Mouse (Mus musculus): ENCODE data around the gene Olfr777. TPM values are rescaled to one million over a fixed set of nuclear protein-coding genes. Genes with fewer than 3 reads are reported as not detected.
"Not testable (repeated sequence)": the region's sequence is repeated elsewhere in the genome, so short reads cannot be mapped to it uniquely, and the experiment has no call there.

Olfr777 gene
- not detected in 2 replicates for polyA plus RNA-seq (2012; rRNA removed)

GRCm38 (mm10) chr10:129271081-129271535 lies at the start of gene Olfr777:
Gene Olfr777, minus strand, starts transcription at chr10:129271485.
- Histone ChIP-seq H3K4me1 (ENCODE audit: control insufficient read depth, insufficient read depth, low read length) (no peaks in the 10 kb centered on the region), H3K4me3 (replicated peaks; ENCODE audit: extremely low read depth, low read depth, low read length) (no peak within 1 kb of the TSS)
- no peak for DNase-seq
- 84% methylated on average over 2 of the region's 2 CpGs for WGBS
- TF ChIP-seq CTCF (IDR thresholded peaks at IDR 0.05; ENCODE audit: insufficient read depth, low read length) (no peak), POLR2A (IDR thresholded peaks at IDR 0.05; ENCODE audit: borderline replicate concordance, extremely low read depth, low read depth, low read length) (no peak)

- DNase-seq, result no peak
- no peaks in the 10 kb centered on the region for H3K4me1 ChIP-seq (ENCODE audit: control insufficient read depth, insufficient read depth, low read length)
- TF ChIP-seq CTCF (IDR thresholded peaks at IDR 0.05; ENCODE audit: insufficient read depth, low read length), result no peak
- no peak for TF ChIP-seq POLR2A (IDR thresholded peaks at IDR 0.05; ENCODE audit: borderline replicate concordance, extremely low read depth, low read depth, low read length)
- WGBS, result 83% methylated on average over 3 of the region's 3 CpGs
- H3K4me3 ChIP-seq (replicated peaks; ENCODE audit: extremely low read depth, low read depth, low read length), result no peak within 1 kb of the TSS
Measured at GRCm38 (mm10) chr10:129317817-129318216, 46.5 kb upstream of the Olfr777 start, which contains the start of gene Olfr780. Gene Olfr780, plus strand, starts transcription at chr10:129318117.

- not testable (repeated sequence) for H3K4me3 ChIP-seq (replicated peaks; ENCODE audit: extremely low read depth, low read depth, low read length); DNase-seq; H3K4me1 ChIP-seq (ENCODE audit: control insufficient read depth, insufficient read depth, low read length)
- 67% methylated on average over 1 of the region's 1 CpGs for WGBS
Measured at GRCm38 (mm10) chr10:129313521-129313920, 42.2 kb upstream of the Olfr777 start.

GRCm38 (mm10) chr10:129312973-129313372 lies 41.7 kb upstream of the Olfr777 start:
- H3K4me3 ChIP-seq (replicated peaks; ENCODE audit: extremely low read depth, low read depth, low read length); H3K4me1 ChIP-seq (ENCODE audit: control insufficient read depth, insufficient read depth, low read length); DNase-seq: not testable (repeated sequence)
- WGBS, result 37% methylated on average over 1 of the region's 1 CpGs

- TF ChIP-seq CTCF (IDR thresholded peaks at IDR 0.05; ENCODE audit: insufficient read depth, low read length), result no peak
- TF ChIP-seq POLR2A (IDR thresholded peaks at IDR 0.05; ENCODE audit: borderline replicate concordance, extremely low read depth, low read depth, low read length), result no peak
- no peak within 1 kb of the TSS for H3K4me3 ChIP-seq (replicated peaks; ENCODE audit: extremely low read depth, low read depth, low read length)
Measured at GRCm38 (mm10) chr10:129258827-129259226, 12.5 kb downstream of the Olfr777 start, which contains the start of gene Olfr776. Gene Olfr776, plus strand, starts transcription at chr10:129259127.

GRCm38 (mm10) chr10:129248112-129248511 lies 23.2 kb downstream of the Olfr777 start, which contains the start of gene Olfr775:
Gene Olfr775, plus strand, starts transcription at chr10:129248412.
- H3K4me1 ChIP-seq (ENCODE audit: control insufficient read depth, insufficient read depth, low read length), result no peaks in the 10 kb centered on the region
- H3K4me3 ChIP-seq (replicated peaks; ENCODE audit: extremely low read depth, low read depth, low read length), result no peak within 1 kb of the TSS
- no peak for DNase-seq
- 67% methylated on average over 3 of the region's 3 CpGs for WGBS
- TF ChIP-seq CTCF (IDR thresholded peaks at IDR 0.05; ENCODE audit: insufficient read depth, low read length) (no peak), POLR2A (IDR thresholded peaks at IDR 0.05; ENCODE audit: borderline replicate concordance, extremely low read depth, low read depth, low read length) (no peak)

More at GRCm38 (mm10) chr10:129258827-129259226, 12.5 kb downstream of the Olfr777 start, which contains the start of gene Olfr776:
- H3K4me1 ChIP-seq (ENCODE audit: control insufficient read depth, insufficient read depth, low read length), result no peaks in the 10 kb centered on the region
- no peak for DNase-seq

- no peak for TF ChIP-seq CTCF (IDR thresholded peaks at IDR 0.05; ENCODE audit: insufficient read depth, low read length)
- TF ChIP-seq POLR2A (IDR thresholded peaks at IDR 0.05; ENCODE audit: borderline replicate concordance, extremely low read depth, low read depth, low read length), result no peak
- H3K4me1 ChIP-seq (ENCODE audit: control insufficient read depth, insufficient read depth, low read length), result no peaks in the 10 kb centered on the region
- 59% methylated on average over 2 of the region's 2 CpGs for WGBS
- no peak within 1 kb of the TSS for H3K4me3 ChIP-seq (replicated peaks; ENCODE audit: extremely low read depth, low read depth, low read length)
- no peak for DNase-seq
Measured at GRCm38 (mm10) chr10:129235904-129236303, 35.4 kb downstream of the Olfr777 start, which contains the start of gene Olfr774. Gene Olfr774, plus strand, starts transcription at chr10:129236204.

GRCm38 (mm10) chr10:129230737-129231136 lies 40.5 kb downstream of the Olfr777 start:
- DNase-seq, result no peak
- Histone ChIP-seq H3K4me3 (replicated peaks; ENCODE audit: extremely low read depth, low read depth, low read length) (no peak overlapping the region), H3K4me1 (ENCODE audit: control insufficient read depth, insufficient read depth, low read length) (no peaks in the 10 kb centered on the region)
- no peak for TF ChIP-seq POLR2A (IDR thresholded peaks at IDR 0.05; ENCODE audit: borderline replicate concordance, extremely low read depth, low read depth, low read length)
- no peak for TF ChIP-seq CTCF (IDR thresholded peaks at IDR 0.05; ENCODE audit: insufficient read depth, low read length)
- WGBS, result 72% methylated on average over 1 of the region's 1 CpGs

Other genes with a start within 250 kb of the Olfr777 start
- gene Olfr764-ps1, start 231.6 kb downstream of the Olfr777 start, polyA plus RNA-seq (2012; rRNA removed), result not detected in 2 replicates
- not detected in 2 replicates for gene Olfr765, start 221.5 kb downstream of the Olfr777 start, polyA plus RNA-seq (2012; rRNA removed)
- not detected in 2 replicates for gene Olfr766-ps1, start 202.5 kb downstream of the Olfr777 start, polyA plus RNA-seq (2012; rRNA removed)
- gene Olfr767, start 188.6 kb downstream of the Olfr777 start, polyA plus RNA-seq (2012; rRNA removed), result not detected in 2 replicates
- not detected in 2 replicates for gene Olfr768, start 172.1 kb downstream of the Olfr777 start, polyA plus RNA-seq (2012; rRNA removed)
- gene Olfr769, start 153.6 kb downstream of the Olfr777 start, polyA plus RNA-seq (2012; rRNA removed), result not detected in 2 replicates
- gene Olfr770, start 132.5 kb downstream of the Olfr777 start, polyA plus RNA-seq (2012; rRNA removed), result not detected in 2 replicates
- not detected in 2 replicates for gene Olfr771, start 106.7 kb downstream of the Olfr777 start, polyA plus RNA-seq (2012; rRNA removed)
- gene Olfr772, start 93.6 kb downstream of the Olfr777 start, polyA plus RNA-seq (2012; rRNA removed), result not detected in 2 replicates
- gene Olfr773, start 84.1 kb downstream of the Olfr777 start, polyA plus RNA-seq (2012; rRNA removed), result not detected in 2 replicates
- not detected in 2 replicates for gene Olfr774, start 35.3 kb downstream of the Olfr777 start, polyA plus RNA-seq (2012; rRNA removed)
- not detected in 2 replicates for gene Olfr775, start 23.1 kb downstream of the Olfr777 start, polyA plus RNA-seq (2012; rRNA removed)
- gene Olfr776, start 12.4 kb downstream of the Olfr777 start, polyA plus RNA-seq (2012; rRNA removed), result not detected in 2 replicates
- gene Olfr780, start 46.6 kb upstream of the Olfr777 start, polyA plus RNA-seq (2012; rRNA removed), result not detected in 2 replicates
- not detected in 2 replicates for gene Olfr781, start 57.4 kb upstream of the Olfr777 start, polyA plus RNA-seq (2012; rRNA removed)
- not detected in 2 replicates for gene Olfr782, start 77.4 kb upstream of the Olfr777 start, polyA plus RNA-seq (2012; rRNA removed)
- gene Olfr784, start 112.6 kb upstream of the Olfr777 start, polyA plus RNA-seq (2012; rRNA removed), result 0.05 TPM in 1 of 2 replicates, not detected in the other
- not detected in 2 replicates for gene Olfr785, start 133.9 kb upstream of the Olfr777 start, polyA plus RNA-seq (2012; rRNA removed)
- gene Olfr786, start 155.8 kb upstream of the Olfr777 start, polyA plus RNA-seq (2012; rRNA removed), result not detected in 2 replicates
- gene Olfr787, start 190.4 kb upstream of the Olfr777 start, polyA plus RNA-seq (2012; rRNA removed), result not detected in 2 replicates
- not detected in 2 replicates for gene Olfr788, start 199.5 kb upstream of the Olfr777 start, polyA plus RNA-seq (2012; rRNA removed)
- not detected in 2 replicates for gene Olfr789, start 213.3 kb upstream of the Olfr777 start, polyA plus RNA-seq (2012; rRNA removed)
- gene Olfr790, start 227.0 kb upstream of the Olfr777 start, polyA plus RNA-seq (2012; rRNA removed), result not detected in 2 replicates

Data from lung, adult 2 months (tissue).